Mouse (Mus musculus): ENCODE results near the gene Mcoln2. TPM values are rescaled to one million over a fixed set of nuclear protein-coding genes. Genes with fewer than 3 reads are reported as not detected.

Gene Mcoln2
- polyA plus RNA-seq, 1 experiment: 0.07 TPM

- Histone ChIP-seq H3K4me1 (ENCODE audit: control insufficient read depth, insufficient read depth, low read length) (no peaks in the 10 kb centered on the region), H3K27ac (ENCODE audit: insufficient read depth, low read length) (no peak overlapping the region), H3K4me3 (replicated peaks; ENCODE audit: insufficient read depth, low read depth, low read length) (no peak overlapping the region), H3K27me3 (ENCODE audit: control insufficient read depth, insufficient read depth, low read length) (no peaks in the 10 kb centered on the region)
- DNase-seq: no peak
- TF ChIP-seq CTCF (IDR thresholded peaks at IDR 0.05; ENCODE audit: borderline replicate concordance, insufficient read depth, low read depth, low read length): no peak
- no peak for TF ChIP-seq POLR2A (IDR thresholded peaks at IDR 0.05; ENCODE audit: borderline replicate concordance, insufficient read depth, low read length)
- 83% methylated on average over 13 of the region's 13 CpGs for WGBS
Measured at GRCm38 (mm10) chr3:146155628-146156576, 6.3 kb downstream of the Mcoln2 start.

DNA sequence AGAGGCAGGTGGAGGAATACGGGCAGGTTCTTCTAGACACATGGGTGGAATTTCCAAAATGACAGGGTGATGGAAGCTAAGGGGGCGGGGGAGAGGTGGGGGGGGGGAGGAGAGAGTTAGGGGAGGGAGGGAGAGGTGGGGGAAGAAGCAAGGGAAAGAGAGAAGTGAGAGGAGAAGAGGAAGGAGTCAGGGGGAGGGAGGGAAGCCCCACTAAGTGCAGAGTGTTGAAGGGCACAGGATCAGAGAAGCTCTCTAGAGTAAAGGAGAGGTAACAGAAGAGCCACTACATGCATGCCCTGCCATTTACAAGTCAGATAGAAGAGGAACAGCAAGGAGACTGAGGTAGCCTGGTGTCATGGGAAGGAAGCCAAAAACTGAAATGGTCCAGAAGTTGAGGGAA, 7.2 kb downstream of the Mcoln2 start:
- TF ChIP-seq CTCF (IDR thresholded peaks at IDR 0.05; ENCODE audit: borderline replicate concordance, insufficient read depth, low read depth, low read length): no peak
- no peak for TF ChIP-seq POLR2A (IDR thresholded peaks at IDR 0.05; ENCODE audit: borderline replicate concordance, insufficient read depth, low read length)
- Histone ChIP-seq H3K27me3 (ENCODE audit: control insufficient read depth, insufficient read depth, low read length) (no peaks in the 10 kb centered on the region), H3K4me1 (ENCODE audit: control insufficient read depth, insufficient read depth, low read length) (no peaks in the 10 kb centered on the region), H3K4me3 (replicated peaks; ENCODE audit: insufficient read depth, low read depth, low read length) (no peak overlapping the region), H3K27ac (ENCODE audit: insufficient read depth, low read length) (no peak overlapping the region)
- DNase-seq: no peak
- WGBS: 86% methylated on average over 2 of the region's 2 CpGs

DNA sequence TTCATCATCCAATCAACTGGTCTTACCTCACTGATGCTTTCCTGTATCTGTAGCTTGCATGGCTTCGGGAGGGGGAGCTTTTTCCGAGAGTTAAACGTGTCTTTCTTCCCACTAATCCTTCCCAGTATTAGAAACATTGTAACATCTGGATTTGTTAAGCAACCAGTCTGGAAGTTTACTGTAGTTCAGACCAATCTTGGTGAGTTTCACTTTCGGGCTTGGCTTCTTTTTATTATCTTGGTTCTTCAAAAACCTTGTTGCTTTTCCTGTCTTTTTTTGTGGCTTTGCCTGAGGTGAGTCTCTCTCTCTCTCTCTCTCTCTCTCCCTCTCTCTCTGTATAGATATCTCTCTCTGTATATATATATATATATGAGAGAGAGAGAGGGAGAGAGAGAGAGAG, 8.4 kb downstream of the Mcoln2 start:
- DNase-seq: no peak
- no peak overlapping the region for H3K27ac ChIP-seq (ENCODE audit: insufficient read depth, low read length)
- H3K27me3 ChIP-seq (ENCODE audit: control insufficient read depth, insufficient read depth, low read length): no peaks in the 10 kb centered on the region
- 74% methylated on average over 4 of the region's 4 CpGs for WGBS
- TF ChIP-seq CTCF (IDR thresholded peaks at IDR 0.05; ENCODE audit: borderline replicate concordance, insufficient read depth, low read depth, low read length) (no peak), POLR2A (IDR thresholded peaks at IDR 0.05; ENCODE audit: borderline replicate concordance, insufficient read depth, low read length) (no peak)
- H3K4me1 ChIP-seq (ENCODE audit: control insufficient read depth, insufficient read depth, low read length): no peaks in the 10 kb centered on the region
- no peak overlapping the region for H3K4me3 ChIP-seq (replicated peaks; ENCODE audit: insufficient read depth, low read depth, low read length)

GRCm38 (mm10) chr3:146159360-146159759, 9.7 kb downstream of the Mcoln2 start:
- 80% methylated on average over 2 of the region's 2 CpGs for WGBS
- H3K4me1 ChIP-seq (ENCODE audit: control insufficient read depth, insufficient read depth, low read length): no peaks in the 10 kb centered on the region
- no peak overlapping the region for H3K27ac ChIP-seq (ENCODE audit: insufficient read depth, low read length)
- no peaks in the 10 kb centered on the region for H3K27me3 ChIP-seq (ENCODE audit: control insufficient read depth, insufficient read depth, low read length)
- H3K4me3 ChIP-seq (replicated peaks; ENCODE audit: insufficient read depth, low read depth, low read length): no peak overlapping the region
- TF ChIP-seq CTCF (IDR thresholded peaks at IDR 0.05; ENCODE audit: borderline replicate concordance, insufficient read depth, low read depth, low read length) (no peak), POLR2A (IDR thresholded peaks at IDR 0.05; ENCODE audit: borderline replicate concordance, insufficient read depth, low read length) (no peak)
- DNase-seq: no peak

DNA sequence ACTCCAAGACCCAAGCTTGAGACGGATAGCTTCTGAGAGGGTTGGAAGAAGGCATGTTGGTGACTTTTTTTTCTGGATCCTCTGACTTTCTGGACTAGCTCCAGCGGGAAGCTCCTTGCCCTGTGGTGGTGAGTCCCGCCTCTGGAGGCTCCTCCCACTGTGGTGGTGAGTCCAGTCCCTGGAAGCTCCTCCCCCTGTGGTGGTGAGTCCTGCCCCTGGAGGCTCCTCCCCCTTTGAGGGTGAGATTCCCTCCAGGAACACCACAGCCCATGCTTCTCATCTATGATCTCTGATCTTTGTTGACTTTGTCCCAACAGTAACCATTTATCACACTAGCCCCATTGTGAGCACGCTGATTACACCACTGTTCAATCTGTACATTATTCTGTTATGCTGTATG, 12.6 kb downstream of the Mcoln2 start:
- H3K4me3 ChIP-seq (replicated peaks; ENCODE audit: insufficient read depth, low read depth, low read length): no peak overlapping the region
- DNase-seq: no peak
- no peak overlapping the region for H3K27ac ChIP-seq (ENCODE audit: insufficient read depth, low read length)
- H3K27me3 ChIP-seq (ENCODE audit: control insufficient read depth, insufficient read depth, low read length): no peaks in the 10 kb centered on the region
- H3K4me1 ChIP-seq (ENCODE audit: control insufficient read depth, insufficient read depth, low read length): no peaks in the 10 kb centered on the region
- no peak for TF ChIP-seq POLR2A (IDR thresholded peaks at IDR 0.05; ENCODE audit: borderline replicate concordance, insufficient read depth, low read length)
- no peak for TF ChIP-seq CTCF (IDR thresholded peaks at IDR 0.05; ENCODE audit: borderline replicate concordance, insufficient read depth, low read depth, low read length)
- WGBS: 76% methylated on average over 4 of the region's 4 CpGs

- 91% methylated on average over 4 of the region's 4 CpGs for WGBS
- H3K4me3 ChIP-seq (replicated peaks; ENCODE audit: insufficient read depth, low read depth, low read length): no peak overlapping the region
- no peaks in the 10 kb centered on the region for H3K4me1 ChIP-seq (ENCODE audit: control insufficient read depth, insufficient read depth, low read length)
- no peak overlapping the region for H3K27ac ChIP-seq (ENCODE audit: insufficient read depth, low read length)
- TF ChIP-seq CTCF (IDR thresholded peaks at IDR 0.05; ENCODE audit: borderline replicate concordance, insufficient read depth, low read depth, low read length) (no peak), POLR2A (IDR thresholded peaks at IDR 0.05; ENCODE audit: borderline replicate concordance, insufficient read depth, low read length) (no peak)
- DNase-seq: no peak
- H3K27me3 ChIP-seq (ENCODE audit: control insufficient read depth, insufficient read depth, low read length): no peaks in the 10 kb centered on the region
Measured at GRCm38 (mm10) chr3:146169356-146169755, 19.7 kb downstream of the Mcoln2 start.

GRCm38 (mm10) chr3:146173030-146173429, 23.4 kb downstream of the Mcoln2 start:
- TF ChIP-seq POLR2A (IDR thresholded peaks at IDR 0.05; ENCODE audit: borderline replicate concordance, insufficient read depth, low read length): no peak
- no peak for TF ChIP-seq CTCF (IDR thresholded peaks at IDR 0.05; ENCODE audit: borderline replicate concordance, insufficient read depth, low read depth, low read length)
- Histone ChIP-seq H3K27me3 (ENCODE audit: control insufficient read depth, insufficient read depth, low read length) (no peaks in the 10 kb centered on the region), H3K27ac (ENCODE audit: insufficient read depth, low read length) (no peak overlapping the region), H3K4me1 (ENCODE audit: control insufficient read depth, insufficient read depth, low read length) (no peaks in the 10 kb centered on the region), H3K4me3 (replicated peaks; ENCODE audit: insufficient read depth, low read depth, low read length) (no peak overlapping the region)
- DNase-seq: no peak
- 65% methylated on average over 5 of the region's 5 CpGs for WGBS

DNA sequence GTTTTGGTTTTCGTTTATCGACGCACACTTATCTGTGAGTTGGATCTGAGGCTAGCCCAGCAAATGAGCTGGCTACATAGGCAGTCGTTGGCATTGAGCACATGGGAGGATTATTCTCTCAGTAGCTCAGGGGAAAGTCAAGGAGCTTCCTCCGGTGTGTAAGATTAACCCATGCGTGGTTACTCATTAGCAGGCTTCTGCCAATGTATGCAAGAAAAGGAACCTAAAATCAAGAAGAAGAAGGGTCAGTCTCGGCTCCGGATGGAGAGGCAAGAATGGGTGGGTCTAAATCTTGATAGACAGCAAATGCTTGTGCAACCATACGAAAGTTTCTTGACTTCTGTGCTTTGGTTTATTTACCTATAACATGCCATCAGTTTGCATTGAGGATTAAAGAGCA, 24.6 kb downstream of the Mcoln2 start:
- H3K4me3 ChIP-seq (replicated peaks; ENCODE audit: insufficient read depth, low read depth, low read length): no peak overlapping the region
- 86% methylated on average over 9 of the region's 9 CpGs for WGBS
- no peaks in the 10 kb centered on the region for H3K4me1 ChIP-seq (ENCODE audit: control insufficient read depth, insufficient read depth, low read length)
- H3K27me3 ChIP-seq (ENCODE audit: control insufficient read depth, insufficient read depth, low read length): no peaks in the 10 kb centered on the region
- no peak for TF ChIP-seq CTCF (IDR thresholded peaks at IDR 0.05; ENCODE audit: borderline replicate concordance, insufficient read depth, low read depth, low read length)
- TF ChIP-seq POLR2A (IDR thresholded peaks at IDR 0.05; ENCODE audit: borderline replicate concordance, insufficient read depth, low read length): no peak
- DNase-seq: no peak
- no peak overlapping the region for H3K27ac ChIP-seq (ENCODE audit: insufficient read depth, low read length)

Data from cerebellum, adult 2 months (tissue).